Mouse (Mus musculus): Measurements from ENCODE around the gene Ifitm10.
"Not testable (repeated sequence)": the region's sequence is repeated elsewhere in the genome, so short reads cannot be mapped to it uniquely, and the experiment has no call there.

Gene Ifitm10

GRCm38 (mm10) chr7:142319124-142319523 is 54.4 kb downstream of the Ifitm10 start:
- no peak for DNase-seq

- no peak for DNase-seq
Observed at GRCm38 (mm10) chr7:142317216-142317615, 56.3 kb downstream of the Ifitm10 start.

GRCm38 (mm10) chr7:142316558-142316957 is 57.0 kb downstream of the Ifitm10 start:
- DNase-seq: no peak

- DNase-seq: no peak
Observed at GRCm38 (mm10) chr7:142314600-142315285, 58.8 kb downstream of the Ifitm10 start.

GRCm38 (mm10) chr7:142303929-142304328 is 69.6 kb downstream of the Ifitm10 start:
- not testable (repeated sequence) for DNase-seq

- no peak for DNase-seq
Observed at GRCm38 (mm10) chr7:142303249-142303648, 70.3 kb downstream of the Ifitm10 start, which contains the start of gene Krtap5-4. Gene Krtap5-4 (plus strand): TSS chr7:142303549.

GRCm38 (mm10) chr7:142297018-142297417 is 76.5 kb downstream of the Ifitm10 start, which contains the start of gene Krtap5-1:
Gene Krtap5-1 (minus strand): TSS chr7:142297118.
- not testable (repeated sequence) for DNase-seq

GRCm38 (mm10) chr7:142296108-142296507 is 77.4 kb downstream of the Ifitm10 start:
- not testable (repeated sequence) for DNase-seq

GRCm38 (mm10) chr7:142295418-142295817 is 78.1 kb downstream of the Ifitm10 start:
- no peak for DNase-seq

- not testable (repeated sequence) for DNase-seq
Observed at GRCm38 (mm10) chr7:142293851-142294250, 79.7 kb downstream of the Ifitm10 start.

GRCm38 (mm10) chr7:142285910-142286612 is 87.5 kb downstream of the Ifitm10 start:
- DNase-seq: not testable (repeated sequence)

GRCm38 (mm10) chr7:142285130-142285835 is 88.3 kb downstream of the Ifitm10 start:
- peak; percentile 13 for DNase-seq

- peak; percentile 84 for DNase-seq
Observed at GRCm38 (mm10) chr7:142284615-142285080, 88.9 kb downstream of the Ifitm10 start.

GRCm38 (mm10) chr7:142284023-142284591 is 89.4 kb downstream of the Ifitm10 start:
- DNase-seq: peak; percentile 22

GRCm38 (mm10) chr7:142282847-142283246 is 90.7 kb downstream of the Ifitm10 start:
- not testable (repeated sequence) for DNase-seq

GRCm38 (mm10) chr7:142279291-142279690 is 94.3 kb downstream of the Ifitm10 start:
- not testable (repeated sequence) for DNase-seq

- peak; percentile 44 for DNase-seq
Observed at GRCm38 (mm10) chr7:142278183-142278582, 95.4 kb downstream of the Ifitm10 start.

All from right cerebral cortex, postnatal 25 days (tissue).